In the genomic region with DNA sequence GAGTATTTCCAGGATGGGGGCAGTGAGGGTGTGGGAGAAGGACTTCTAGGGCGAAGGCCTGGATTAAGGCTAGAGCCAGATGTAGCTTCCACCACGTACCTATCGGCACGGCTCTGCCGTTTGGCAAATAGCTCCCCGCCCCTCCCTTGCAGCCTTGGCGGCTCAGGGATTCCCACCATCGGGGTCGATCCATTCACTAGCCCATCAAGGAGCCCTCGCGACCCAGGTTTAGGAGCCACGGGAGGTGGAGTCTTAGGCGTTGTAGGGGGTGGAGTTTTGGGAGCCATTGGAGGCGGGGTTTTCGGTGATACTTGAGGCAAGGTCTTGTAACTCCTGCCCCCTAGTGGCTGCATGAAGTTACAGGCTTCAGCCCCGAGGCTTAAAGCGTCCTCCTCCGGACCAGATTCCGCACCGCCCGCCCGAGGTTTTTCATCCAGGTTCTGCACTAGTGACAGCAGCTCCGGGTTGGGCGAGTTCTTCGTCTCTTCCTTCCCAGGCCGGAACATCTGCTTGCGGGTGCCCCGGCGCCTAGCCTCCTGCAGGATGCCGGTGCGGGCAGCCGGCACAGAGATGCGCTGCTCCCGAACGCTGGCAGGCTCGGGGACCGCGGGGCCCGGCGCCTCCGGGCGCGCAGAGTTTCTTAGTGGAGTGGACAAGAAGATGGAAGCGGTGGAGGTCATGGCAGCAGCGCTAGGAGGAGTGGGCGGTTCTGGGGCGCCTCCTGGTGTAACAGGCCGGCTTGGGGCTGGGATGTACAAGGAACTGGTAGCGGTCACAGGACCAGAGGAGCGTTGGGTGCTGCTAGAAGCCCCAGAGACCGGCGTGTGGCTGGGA, we compare ENCODE assay signal across 8 mouse cellular contexts. TPM values are rescaled to one million over a fixed set of nuclear protein-coding genes. Genes with fewer than 3 reads are reported as not detected.
DNase-seq lines count a peak whose midpoint lies in the region; ATAC-seq lines count a peak whose summit lies in the region.

No protein-coding gene starts in this region.

- H3K4me1 ChIP-seq in intestine, embryonic 14.5 days (replicated peaks; ENCODE audit: control insufficient read depth, insufficient read depth, low read length): peaks cover 14% of the 10 kb centered on the region; the same call in 1 of the 2 replicates

- intact Hi-C loops in gastrocnemius, postnatal 14 days (cut with DNase I; ENCODE audit: low total_unique reads): loop anchor here (5.0 kb wide), 1 partner anchor 84 kb away; no protein-coding TSS in a partner anchor
- intact Hi-C loops in left cerebral cortex, postnatal 14 days (cut with DNase I): loop anchor here (1.0 to 10.0 kb wide), 2 partner anchors 85 to 266 kb away; a partner anchor contains a TSS

- ATAC-seq in intestine, embryonic 14.5 days (replicated peaks; ENCODE audit: low FRiP score, low TSS enrichment, low read depth): peak; percentile 88

- H3K27ac ChIP-seq in intestine, embryonic 14.5 days (ENCODE audit: low read depth): peak overlapping the region; percentile 88

- DNase-seq in adrenal gland, adult (ENCODE audit: inconsistent age in 2 of 2, low spot score in 1 of 2): peak; percentile 93 to 98
- peak; percentile 100 for DNase-seq in embryo, embryonic 10.5 days (ENCODE audit: low spot score)
- DNase-seq in gastrocnemius, postnatal 14 days: peak; percentile 94
- DNase-seq in intestine, embryonic 14.5 days (ENCODE audit: low spot score): peak; percentile 94
- peak; percentile 96 to 97 for DNase-seq in left cerebral cortex, postnatal 14 days (ENCODE audit: low spot score in 2 of 2)
- peak; percentile 98 for DNase-seq in mesoderm, embryonic 11.5 days (ENCODE audit: low read depth, low spot score)
- DNase-seq in right cerebral cortex, postnatal 36 days (ENCODE audit: low spot score in 2 of 2): peak; percentile 91
- peak; percentile 94 for DNase-seq in yolk sac, embryonic 10.5 days (ENCODE audit: low spot score)

- no peaks in the 10 kb centered on the region for H3K27me3 ChIP-seq in intestine, embryonic 14.5 days (replicated peaks; ENCODE audit: control insufficient read depth, insufficient read depth, low read length)

- H3K9me3 ChIP-seq in intestine, embryonic 14.5 days (ENCODE audit: control insufficient read depth, low read length): no peaks in the 10 kb centered on the region

- H3K36me3 ChIP-seq in intestine, embryonic 14.5 days (ENCODE audit: control insufficient read depth, insufficient read depth, low read length): no peaks in the 10 kb centered on the region

- peak overlapping the region; percentile 67 for H3K9ac ChIP-seq in intestine, embryonic 14.5 days (ENCODE audit: low read length)

- peak overlapping the region; percentile 86 for H3K4me2 ChIP-seq in intestine, embryonic 14.5 days (ENCODE audit: low read length)

- 2% methylated on average over 52 of the region's 52 CpGs for WGBS in intestine, embryonic 14.5 days

- H3K4me3 ChIP-seq in intestine, embryonic 14.5 days (ENCODE audit: low read depth, low read length): peak overlapping the region; percentile 65

RNA-seq across cellular contexts. Expression of a gene that starts 4.7 kb away (rescaled TPM):
- total RNA-seq in gastrocnemius, postnatal 14 days (2021): 1,000 to 10,000 TPM; 1,986 to 2,341 TPM
- polyA plus RNA-seq in intestine, embryonic 14.5 days (2014; fragmentation: Nextera tagmentation; extraction: Ambion mirVana): not detected in 2 replicates
- total RNA-seq in left cerebral cortex, postnatal 14 days (2021): not detected

RNA-seq across cellular contexts. Expression of a gene that starts 7.1 kb away (rescaled TPM):
- total RNA-seq in gastrocnemius, postnatal 14 days (2021): 100 to 1,000 TPM; 197 to 244 TPM
- polyA plus RNA-seq in intestine, embryonic 14.5 days (2014; fragmentation: Nextera tagmentation; extraction: Ambion mirVana): 0.18 and 0.19 TPM in 2 replicates
- total RNA-seq in left cerebral cortex, postnatal 14 days (2021): under 1 TPM; 0.47 to 0.64 TPM

RNA-seq across cellular contexts. Expression of a gene that starts 13.1 kb away (rescaled TPM):
- 10 to 100 TPM; 56.7 to 60.1 TPM for total RNA-seq in gastrocnemius, postnatal 14 days (2021)
- polyA plus RNA-seq in intestine, embryonic 14.5 days (2014; fragmentation: Nextera tagmentation; extraction: Ambion mirVana): 87.4 and 92.4 TPM in 2 replicates
- 100 to 1,000 TPM in 1 of 2 experiments, 10 to 100 TPM in 1; 87.8 to 109 TPM for total RNA-seq in left cerebral cortex, postnatal 14 days (2021)

RNA-seq across cellular contexts. Expression of a gene that starts 20.2 kb away (rescaled TPM):
- 10 to 100 TPM in 1 of 2 experiments, 1 to 10 TPM in 1; 4.4 to 11.2 TPM for total RNA-seq in gastrocnemius, postnatal 14 days (2021)
- polyA plus RNA-seq in intestine, embryonic 14.5 days (2014; fragmentation: Nextera tagmentation; extraction: Ambion mirVana): 8.2 and 8.9 TPM in 2 replicates
- total RNA-seq in left cerebral cortex, postnatal 14 days (2021): 10 to 100 TPM; 29.7 to 35.7 TPM

RNA-seq across cellular contexts. Expression of a gene that starts 33.7 kb away (rescaled TPM):
- total RNA-seq in gastrocnemius, postnatal 14 days (2021): 1 to 10 TPM; 6.6 to 7.0 TPM
- polyA plus RNA-seq in intestine, embryonic 14.5 days (2014; fragmentation: Nextera tagmentation; extraction: Ambion mirVana): 19.6 and 20.0 TPM in 2 replicates
- total RNA-seq in left cerebral cortex, postnatal 14 days (2021): 10 to 100 TPM; 19.3 to 20.1 TPM

Comparison
In these comparisons a context has a peak if more than half of its experiments do, and no peak if none do; other contexts are left out.
1. Peak in every context shown above with its lines: DNase-seq, ATAC-seq, H3K4me3 ChIP-seq and H3K27ac ChIP-seq.
2. RNA of a gene that starts 4.7 kb away (total RNA-seq): 1,986 to 2,341 TPM in gastrocnemius, postnatal 14 days; not detected in left cerebral cortex, postnatal 14 days; every median in the first group is over 1,000 times any median in the second.
3. RNA of a gene that starts 7.1 kb away (total RNA-seq): 197 to 244 TPM in gastrocnemius, postnatal 14 days; 0.47 to 0.64 TPM in left cerebral cortex, postnatal 14 days; every median in the first group is over 100 times any median in the second.